Mouse (Mus musculus) liver, postnatal 0 days (tissue): ENCODE results near the gene Gad1. TPM values are rescaled to one million over a fixed set of nuclear protein-coding genes. Genes with fewer than 3 reads are reported as not detected.
A peak's percentile ranks its signal among the peaks of the same experiment; 100 is the strongest.

Experiments
- ATAC-seq: fragments of 200-750 bp; cut with Nextera tagmentation; 2 replicates; pipeline ENCODE4 v1.8.0; 2017; ENCODE audit warnings: mild to moderate bottlenecking, moderate library complexity
- DNase-seq: peaks from one replicate; pipeline ENCODE4 v3.0.0-alpha.2; 2016
- H3K27ac ChIP-seq: fragments of 300-500 bp; sonication (generic); 2 replicates; pipeline ENCODE4 v1.5.1; 2014; ENCODE audit warnings: antibody characterized with exemption, moderate library complexity, mild to moderate bottlenecking, low read depth
- H3K27me3 ChIP-seq: fragments of 300-500 bp; sonication (generic); 2 replicates; pipeline ENCODE4 v1.6.1; 2014; ENCODE audit warnings: low read length, control low read depth, mixed read lengths; ENCODE audit not compliant: insufficient read depth
- H3K36me3 ChIP-seq: fragments of 300-500 bp; sonication (generic); replicated peaks from 2 replicates; pipeline ENCODE4 v1.6.1; 2014; ENCODE audit warnings: mild to moderate bottlenecking, control low read depth, low read length, moderate library complexity, mixed read lengths; ENCODE audit not compliant: insufficient read depth
- H3K4me1 ChIP-seq: fragments of 300-500 bp; sonication (generic); 2 replicates; pipeline ENCODE4 v1.6.1; 2014; ENCODE audit warnings: antibody characterized with exemption, mild to moderate bottlenecking, control low read depth; ENCODE audit not compliant: insufficient read depth
- H3K4me2 ChIP-seq: fragments of 300-500 bp; sonication (generic); 2 replicates; pipeline ENCODE4 v1.6.1; 2014; ENCODE audit warnings: low read depth, mild to moderate bottlenecking, low read length, moderate library complexity, mixed read lengths
- H3K4me3 ChIP-seq: fragments of 300-500 bp; sonication (generic); 2 replicates; pipeline ENCODE4 v1.5.1; 2014; ENCODE audit warnings: low read depth, low read length
- H3K9ac ChIP-seq: fragments of 300-500 bp; sonication (generic); replicated peaks from 2 replicates; pipeline ENCODE4 v1.6.1; 2014; ENCODE audit warnings: mild to moderate bottlenecking, moderate library complexity
- H3K9me3 ChIP-seq: fragments of 300-500 bp; sonication (generic); 2 replicates; pipeline ENCODE4 v1.6.1; 2016; ENCODE audit warnings: mild to moderate bottlenecking, control low read depth, low read length, mixed read lengths
- CTCF ChIP-seq: sonication (generic); IDR thresholded peaks from 2 replicates; pipeline ENCODE4 v1.5.1; 2016; ENCODE audit warnings: antibody characterized with exemption, low read depth
- EP300 ChIP-seq: IDR thresholded peaks from 2 replicates; pipeline ENCODE4 v1.6.1; 2016; ENCODE audit warnings: antibody characterized with exemption, low read depth, mild to moderate bottlenecking
- WGBS: fragments of 180-500 bp; shearing (Covaris S2); extraction: QIAGEN DNeasy Blood & Tissue Kit; methylation state at CpG from one replicate; pipeline ENCODE4 v1.1.7; 2014; ENCODE audit not compliant: insufficient replicate concordance; 5-methylcytosine and 5-hydroxymethylcytosine counted together
- polyA plus RNA-seq: library from polyadenylated mRNA; unstranded; fragments of >200 nt; fragmentation: Nextera tagmentation; extraction: Ambion mirVana; gene quantifications from 2 replicates; pipeline ENCODE4 v1.2.1, GENCODE M21; 2015

The Gad1 gene
- polyA plus RNA-seq, 1 experiment from 2014 or later: 0.04 TPM

DNA sequence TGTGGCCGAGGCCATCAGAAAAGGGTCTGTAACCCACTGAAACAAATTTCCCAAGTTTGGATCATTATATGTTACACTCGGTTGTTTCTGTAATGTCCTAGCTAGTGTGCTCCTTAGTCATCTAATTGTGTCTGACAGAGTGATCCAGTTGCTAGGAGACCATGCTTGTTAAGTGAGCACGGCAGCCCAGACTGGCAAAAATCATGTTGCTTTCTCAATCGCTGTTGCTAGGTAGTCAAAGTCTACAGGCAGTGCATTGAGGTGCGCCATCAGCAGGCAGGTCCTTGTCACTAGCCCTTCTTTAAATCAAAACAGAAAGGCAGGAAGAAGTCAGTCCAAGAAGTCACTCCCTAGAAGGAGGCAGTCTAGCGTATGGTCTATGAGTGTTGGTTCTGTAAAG lies 39.6 kb downstream of the Gad1 start:
- no peak overlapping the region for H3K4me3 ChIP-seq
- no peaks in the 10 kb centered on the region for H3K9me3 ChIP-seq
- H3K4me2 ChIP-seq: no peak overlapping the region
- H3K27ac ChIP-seq: no peak overlapping the region
- 75% methylated on average over 6 of the region's 6 CpGs for WGBS
- ATAC-seq: no peak
- DNase-seq: no peak
- TF ChIP-seq CTCF (no peak), EP300 (no peak)
- no peaks in the 10 kb centered on the region for H3K36me3 ChIP-seq
- H3K4me1 ChIP-seq: no peaks in the 10 kb centered on the region
- H3K9ac ChIP-seq: no peak overlapping the region
- H3K27me3 ChIP-seq: no peaks in the 10 kb centered on the region

DNA sequence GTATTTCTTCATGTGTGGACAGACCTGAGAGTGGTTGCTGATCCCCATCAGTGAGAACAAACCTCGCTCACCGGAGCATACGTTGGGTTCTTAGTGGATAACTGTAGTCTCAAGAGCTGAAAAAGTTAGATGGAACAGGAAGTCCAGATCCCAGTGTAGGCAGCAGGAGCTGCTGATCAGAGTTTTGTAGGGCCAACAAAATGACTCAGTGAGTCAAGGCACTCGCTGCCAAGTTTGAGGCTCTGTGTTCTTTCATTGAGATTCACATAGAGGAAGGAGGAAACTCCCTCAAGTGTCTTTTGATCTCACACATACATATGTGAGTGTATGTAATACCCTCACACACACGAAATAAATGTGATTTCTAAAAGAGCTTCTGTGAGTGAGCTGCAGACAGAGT lies 40.8 kb downstream of the Gad1 start:
- H3K27me3 ChIP-seq: no peaks in the 10 kb centered on the region
- DNase-seq (no peak), ATAC-seq (no peak)
- H3K27ac ChIP-seq: no peak overlapping the region
- no peaks in the 10 kb centered on the region for H3K4me1 ChIP-seq
- H3K4me2 ChIP-seq: no peak overlapping the region
- H3K36me3 ChIP-seq: no peaks in the 10 kb centered on the region
- no peaks in the 10 kb centered on the region for H3K9me3 ChIP-seq
- no peak overlapping the region for H3K4me3 ChIP-seq
- H3K9ac ChIP-seq: no peak overlapping the region
- TF ChIP-seq EP300 (no peak), CTCF (no peak)
- 78% methylated on average over 5 of the region's 5 CpGs for WGBS

DNA sequence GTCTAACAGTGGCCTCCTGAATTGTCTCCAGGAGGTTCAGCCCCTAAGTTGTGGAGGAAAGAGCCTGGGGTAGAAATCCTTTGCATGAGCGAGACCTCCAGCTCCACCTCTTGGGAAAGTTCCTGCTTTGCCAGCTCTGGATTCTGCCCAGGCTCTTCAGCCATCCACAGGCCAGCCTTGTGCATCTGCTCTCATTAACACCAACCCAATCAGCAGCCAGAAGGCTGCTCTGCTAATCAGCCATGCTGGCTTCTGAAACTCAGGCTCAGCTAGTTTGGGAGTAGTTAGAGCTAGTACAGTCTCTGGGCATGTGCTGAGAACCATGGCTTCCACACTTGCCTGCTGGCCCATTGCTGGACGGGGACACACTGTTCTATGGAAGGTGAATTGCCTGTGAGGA lies 43.0 kb downstream of the Gad1 start:
- no peaks in the 10 kb centered on the region for H3K27me3 ChIP-seq
- TF ChIP-seq EP300: no peak
- TF ChIP-seq CTCF: no peak

GRCm38 (mm10) chr2:70609769-70610168 lies 56.9 kb downstream of the Gad1 start:
- WGBS: 73% methylated on average over 3 of the region's 3 CpGs
- no peaks in the 10 kb centered on the region for H3K27me3 ChIP-seq
- no peak overlapping the region for H3K4me3 ChIP-seq
- TF ChIP-seq EP300: no peak
- TF ChIP-seq CTCF: no peak
- no peak for ATAC-seq
- no peak overlapping the region for H3K9ac ChIP-seq
- H3K4me2 ChIP-seq: no peak overlapping the region
- DNase-seq: no peak
- H3K27ac ChIP-seq: no peak overlapping the region
- H3K9me3 ChIP-seq: peaks cover 4% of the 10 kb centered on the region
- no peaks in the 10 kb centered on the region for H3K36me3 ChIP-seq
- H3K4me1 ChIP-seq: no peaks in the 10 kb centered on the region

More for the DNA sequence above, 43.0 kb downstream of the Gad1 start:
- Histone ChIP-seq H3K36me3 (no peaks in the 10 kb centered on the region), H3K4me3 (no peak overlapping the region), H3K9ac (no peak overlapping the region), H3K4me1 (no peaks in the 10 kb centered on the region), H3K9me3 (no peaks in the 10 kb centered on the region), H3K4me2 (no peak overlapping the region), H3K27ac (no peak overlapping the region)
- DNase-seq (no peak), ATAC-seq (no peak)
- 56% methylated on average over 2 of the region's 2 CpGs for WGBS

GRCm38 (mm10) chr2:70614745-70615351 lies 62.0 kb downstream of the Gad1 start:
- peak; percentile 29 for DNase-seq
- Histone ChIP-seq H3K4me2 (no peak overlapping the region), H3K27ac (no peak overlapping the region), H3K9me3 (no peaks in the 10 kb centered on the region), H3K27me3 (no peaks in the 10 kb centered on the region), H3K36me3 (no peaks in the 10 kb centered on the region), H3K4me3 (no peak overlapping the region), H3K9ac (no peak overlapping the region), H3K4me1 (no peaks in the 10 kb centered on the region)
- 43% methylated on average over 7 of the region's 7 CpGs for WGBS
- no peak for TF ChIP-seq CTCF
- no peak for TF ChIP-seq EP300
- no peak for ATAC-seq

DNA sequence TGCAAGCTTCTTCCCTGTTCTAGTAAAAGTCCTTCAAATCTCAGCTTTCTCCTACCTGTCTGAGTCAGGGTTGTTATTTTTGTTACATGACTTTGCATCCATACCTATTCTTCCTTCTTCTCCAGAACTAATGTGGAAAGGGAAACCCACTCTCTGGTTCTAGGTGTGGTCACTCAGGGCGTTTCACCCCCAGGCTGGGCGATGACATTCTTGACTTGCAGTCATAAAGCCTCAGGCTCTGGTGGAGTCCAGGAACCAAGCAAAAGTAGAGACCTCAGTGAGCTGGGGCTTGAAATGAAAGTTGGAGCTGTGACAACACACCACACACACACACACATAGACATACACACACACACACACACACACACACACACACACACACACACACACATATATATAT lies 63.2 kb downstream of the Gad1 start:
- Histone ChIP-seq H3K4me1 (no peaks in the 10 kb centered on the region), H3K4me2 (no peak overlapping the region), H3K9ac (no peak overlapping the region), H3K27ac (no peak overlapping the region), H3K9me3 (no peaks in the 10 kb centered on the region), H3K27me3 (no peaks in the 10 kb centered on the region), H3K36me3 (no peaks in the 10 kb centered on the region), H3K4me3 (no peak overlapping the region)
- DNase-seq (no peak), ATAC-seq (no peak)
- 76% methylated on average over 2 of the region's 2 CpGs for WGBS
- no peak for TF ChIP-seq EP300
- TF ChIP-seq CTCF: no peak

DNA sequence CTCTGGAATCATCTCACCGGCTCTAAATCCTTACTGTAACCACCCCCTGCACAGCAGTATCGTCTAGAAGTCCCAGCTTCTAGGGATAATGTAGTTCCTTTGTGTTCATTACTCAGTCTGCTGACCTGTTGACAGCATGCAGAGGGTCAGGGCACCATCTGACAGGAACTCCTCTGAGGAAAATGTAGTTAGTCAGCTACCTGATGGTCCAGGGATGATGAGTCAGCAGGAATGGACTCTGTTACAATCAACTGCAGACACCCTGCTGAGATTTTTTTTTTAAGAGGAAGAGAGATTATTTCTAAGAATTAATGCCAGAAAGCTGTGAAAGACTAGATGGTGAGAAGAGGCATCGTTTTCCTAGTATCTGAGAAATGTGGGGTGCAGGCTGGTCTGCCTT lies 63.7 kb downstream of the Gad1 start:
- ATAC-seq (no peak), DNase-seq (no peak)
- H3K36me3 ChIP-seq: no peaks in the 10 kb centered on the region
- H3K27ac ChIP-seq: no peak overlapping the region
- 57% methylated on average over 3 of the region's 3 CpGs for WGBS
- no peak overlapping the region for H3K4me3 ChIP-seq
- H3K4me2 ChIP-seq: no peak overlapping the region
- TF ChIP-seq CTCF: no peak
- no peak for TF ChIP-seq EP300
- no peaks in the 10 kb centered on the region for H3K4me1 ChIP-seq
- no peaks in the 10 kb centered on the region for H3K9me3 ChIP-seq
- no peaks in the 10 kb centered on the region for H3K27me3 ChIP-seq
- no peak overlapping the region for H3K9ac ChIP-seq
